Mouse (Mus musculus) brain, adult 2 months (tissue): ENCODE measurements at regions not wholly inside any gene's neighbourhood (a gene's known extent, or its start where the extent isn't known, plus 50 kb on each side); places are given as distances from the start of the nearest gene placed in this dataset.
A peak's percentile ranks its signal among the peaks of the same experiment; 100 is the strongest.

Source experiments
- DNase-seq: peaks from one replicate; pipeline ENCODE4 v3.0.0; 2011; ENCODE audit warnings: low read depth, low spot score

- peak; percentile 45 for DNase-seq
Observed at GRCm38 (mm10) chrX:117770252-117770651, 656.8 kb upstream of the Tgif2lx2 start.
